Mouse (Mus musculus): ENCODE measurements around the gene Tmem54.
A peak's percentile ranks its signal among the peaks of the same experiment; 100 is the strongest.

Gene Tmem54

GRCm38 (mm10) chr4:129097006-129097405, 8.3 kb upstream of the Tmem54 start:
- DNase-seq (ENCODE audit: low spot score in 2 of 2), result no peak

GRCm38 (mm10) chr4:129102133-129102829, 3.1 kb upstream of the Tmem54 start:
- no peak for DNase-seq (ENCODE audit: low spot score in 2 of 2)

- DNase-seq (ENCODE audit: low spot score in 2 of 2), result no peak
These were observed 725 bp downstream of the Tmem54 start for GRCm38 (mm10) chr4:129106073-129106472.

- DNase-seq (ENCODE audit: low spot score in 2 of 2), result no peak
These were observed 2.1 kb downstream of the Tmem54 start for GRCm38 (mm10) chr4:129107348-129107899.

GRCm38 (mm10) chr4:129108624-129109023, 3.3 kb downstream of the Tmem54 start:
- no peak for DNase-seq (ENCODE audit: low spot score in 2 of 2)

GRCm38 (mm10) chr4:129110804-129111203, 5.5 kb downstream of the Tmem54 start:
- no peak for DNase-seq (ENCODE audit: low spot score in 2 of 2)

GRCm38 (mm10) chr4:129111350-129111749, 6.0 kb downstream of the Tmem54 start:
- DNase-seq (ENCODE audit: low spot score in 2 of 2), result no peak

GRCm38 (mm10) chr4:129112231-129112630, 6.9 kb downstream of the Tmem54 start:
- no peak for DNase-seq (ENCODE audit: low spot score in 2 of 2)

GRCm38 (mm10) chr4:129113083-129113988, 8.0 kb downstream of the Tmem54 start:
- peak; percentile 83 to 87 for DNase-seq (ENCODE audit: low spot score in 2 of 2)

GRCm38 (mm10) chr4:129116703-129117102, 11.4 kb downstream of the Tmem54 start:
- no peak for DNase-seq (ENCODE audit: low spot score in 2 of 2)

- DNase-seq (ENCODE audit: low spot score in 2 of 2), result no peak
These were observed 12.6 kb downstream of the Tmem54 start for GRCm38 (mm10) chr4:129117720-129118510.

GRCm38 (mm10) chr4:129119708-129120107, 14.4 kb downstream of the Tmem54 start:
- DNase-seq (ENCODE audit: low spot score in 2 of 2), result no peak

GRCm38 (mm10) chr4:129120520-129121445, 15.4 kb downstream of the Tmem54 start:
- DNase-seq (ENCODE audit: low spot score in 2 of 2), result peak in 1 of 2 experiments; percentile 58

GRCm38 (mm10) chr4:129121569-129122086, 16.3 kb downstream of the Tmem54 start, which contains the start of gene Hpca:
TSS of gene Hpca (minus strand) at chr4:129122036.
- DNase-seq (ENCODE audit: low spot score in 2 of 2), result no peak

GRCm38 (mm10) chr4:129122107-129122506, 16.8 kb downstream of the Tmem54 start:
- no peak for DNase-seq (ENCODE audit: low spot score in 2 of 2)

GRCm38 (mm10) chr4:129122719-129123118, 17.4 kb downstream of the Tmem54 start:
- no peak for DNase-seq (ENCODE audit: low spot score in 2 of 2)

- DNase-seq (ENCODE audit: low spot score in 2 of 2), result no peak
These were observed 19.4 kb downstream of the Tmem54 start for GRCm38 (mm10) chr4:129124652-129125146.

GRCm38 (mm10) chr4:129125736-129126451, 20.5 kb downstream of the Tmem54 start:
- no peak for DNase-seq (ENCODE audit: low spot score in 2 of 2)

- peak in 1 of 2 experiments; percentile 61 for DNase-seq (ENCODE audit: low spot score in 2 of 2)
These were observed 23.4 kb downstream of the Tmem54 start for GRCm38 (mm10) chr4:129128582-129129338.
